Mouse (Mus musculus) MEL (cell line): ENCODE measurements at regions not wholly inside any gene's neighbourhood (a gene's known extent, or its start where the extent isn't known, plus 50 kb on each side); places are given as distances from the start of the nearest gene placed in this dataset.

Experiments used
- CHD1 ChIP-seq: IDR thresholded peaks from 2 replicates; pipeline ENCODE4 v1.6.1; 2012; ENCODE audit warnings: low read depth, mild to moderate bottlenecking, inconsistent platforms, low read length, improper control_type of control experiment
- CTCF ChIP-seq, 3 experiments: IDR thresholded peaks in 2 of 3; conservative IDR thresholded peaks in 1 of 3; 2 replicates each; pipeline ENCODE4 v1.5.1; 2011 to 2012; ENCODE audit warnings: low read length in 3 of 3, low read depth in 2 of 3, mild to moderate bottlenecking in 2 of 3, improper control_type of control experiment in 1 of 3, inconsistent platforms in 1 of 3, mixed read lengths in 1 of 3, moderate library complexity in 1 of 3; ENCODE audit not compliant: control insufficient read depth in 1 of 3, insufficient read depth in 1 of 3, poor library complexity in 1 of 3, severe bottlenecking in 1 of 3
- EP300 ChIP-seq, 2 experiments: IDR thresholded peaks; 2 replicates each; pipeline ENCODE4 v1.6.1; 2011; ENCODE audit warnings: improper control_type of control experiment in 2 of 2, low read length in 2 of 2, low read depth in 1 of 2, mild to moderate bottlenecking in 1 of 2
- GATA1 ChIP-seq: IDR thresholded peaks from 2 replicates; pipeline ENCODE4 v1.6.1; 2011; ENCODE audit warnings: low read depth, low read length, improper control_type of control experiment
- HCFC1 ChIP-seq: IDR thresholded peaks from 2 replicates; pipeline ENCODE4 v1.6.1; 2012; ENCODE audit warnings: low read depth, mild to moderate bottlenecking, inconsistent platforms, low read length, improper control_type of control experiment, moderate library complexity
- MAX ChIP-seq: IDR thresholded peaks from 2 replicates; pipeline ENCODE4 v1.6.1; 2011; ENCODE audit warnings: low read length, improper control_type of control experiment
- MEF2A ChIP-seq: IDR thresholded peaks from 2 replicates; pipeline ENCODE4 v1.6.1; 2014; ENCODE audit warnings: low read depth, mild to moderate bottlenecking, inconsistent platforms, low read length, improper control_type of control experiment; ENCODE audit not compliant: poor library complexity, insufficient replicate concordance, severe bottlenecking; ENCODE audit errors: extremely low read depth
- NELFE ChIP-seq: IDR thresholded peaks from 2 replicates; pipeline ENCODE4 v1.6.1; 2011; ENCODE audit warnings: low read depth, low read length, improper control_type of control experiment
- NRF1 ChIP-seq: IDR thresholded peaks from 2 replicates; pipeline ENCODE4 v1.6.1; 2014; ENCODE audit warnings: low read depth, mild to moderate bottlenecking, inconsistent platforms, low read length, improper control_type of control experiment, moderate library complexity; ENCODE audit not compliant: poor library complexity, insufficient read depth, severe bottlenecking
- POLR2A ChIP-seq, 2 experiments: IDR thresholded peaks; 2 replicates each; pipeline ENCODE4 v1.6.1; 2011 to 2012; ENCODE audit warnings: low read length in 2 of 2, mild to moderate bottlenecking in 2 of 2, control low read depth in 1 of 2, improper control_type of control experiment in 1 of 2, low read depth in 1 of 2, moderate library complexity in 1 of 2; ENCODE audit not compliant: control insufficient read depth in 1 of 2, insufficient read depth in 1 of 2, poor library complexity in 1 of 2
- POLR2AphosphoS2 ChIP-seq: IDR thresholded peaks from 2 replicates; pipeline ENCODE4 v1.6.1; 2011; ENCODE audit warnings: low read length, improper control_type of control experiment
- TBP ChIP-seq: IDR thresholded peaks from 2 replicates; pipeline ENCODE4 v1.8.0; 2011; ENCODE audit warnings: low read depth, low read length, improper control_type of control experiment
- ZC3H11A ChIP-seq: IDR thresholded peaks from 2 replicates; pipeline ENCODE4 v1.6.1; 2012; ENCODE audit warnings: low read depth, mild to moderate bottlenecking, inconsistent platforms, low read length, improper control_type of control experiment
- ZNF384 ChIP-seq: IDR thresholded peaks from 2 replicates; pipeline ENCODE4 v1.6.1; 2012; ENCODE audit warnings: low read depth, mild to moderate bottlenecking, inconsistent platforms, low read length, improper control_type of control experiment

DNA sequence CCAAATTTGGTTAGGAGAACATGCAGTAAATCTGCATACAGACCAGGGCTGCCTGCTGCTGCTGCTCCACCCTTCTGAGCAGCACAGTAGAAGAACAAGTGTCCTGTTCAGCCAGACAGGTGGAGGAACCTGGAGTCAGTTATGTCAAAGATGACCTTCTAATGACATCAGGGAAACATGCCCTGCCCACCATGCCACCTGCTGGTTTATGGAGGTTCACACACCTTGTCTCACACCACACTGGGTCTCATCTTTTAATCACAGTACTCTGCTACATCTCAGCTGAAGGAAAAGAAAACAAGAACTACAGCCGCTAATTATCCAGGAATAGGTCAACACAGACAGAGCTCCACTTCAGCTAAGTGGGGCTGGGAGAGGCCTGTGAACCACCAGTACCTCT, 159.0 kb upstream of the Gas1 start:
- TF ChIP-seq POLR2A (IDR thresholded peaks at IDR 0.05; ENCODE audit: control insufficient read depth in 1 of 2, insufficient read depth in 1 of 2, low read depth in 1 of 2, low read length in 2 of 2, poor library complexity in 1 of 2), result no peak
- no peak for TF ChIP-seq NELFE
- no peak for TF ChIP-seq CTCF (IDR thresholded peaks at IDR 0.05 in 2 of 3, conservative IDR thresholded peaks at IDR 0.05 in 1 of 3; ENCODE audit: control insufficient read depth in 1 of 3, insufficient read depth in 1 of 3, low read depth in 2 of 3, low read length in 3 of 3, poor library complexity in 1 of 3, severe bottlenecking in 1 of 3)
- TF ChIP-seq MEF2A, result no peak
- no peak for TF ChIP-seq TBP
- no peak for TF ChIP-seq POLR2AphosphoS2
- TF ChIP-seq EP300 (IDR thresholded peaks at IDR 0.05; ENCODE audit: low read depth in 1 of 2, low read length in 2 of 2), result no peak
- no peak for TF ChIP-seq CHD1
- no peak for TF ChIP-seq ZNF384
- TF ChIP-seq MAX, result no peak
- no peak for TF ChIP-seq NRF1
- no peak for TF ChIP-seq GATA1
- TF ChIP-seq ZC3H11A, result no peak
- no peak for TF ChIP-seq HCFC1
